Mouse (Mus musculus): ENCODE data around the gene Sc5d. TPM values are rescaled to one million over a fixed set of nuclear protein-coding genes. Genes with fewer than 3 reads are reported as not detected.

Sc5d gene
- polyA plus RNA-seq, 1 experiment from 2014 or later, result 79.8 TPM

DNA sequence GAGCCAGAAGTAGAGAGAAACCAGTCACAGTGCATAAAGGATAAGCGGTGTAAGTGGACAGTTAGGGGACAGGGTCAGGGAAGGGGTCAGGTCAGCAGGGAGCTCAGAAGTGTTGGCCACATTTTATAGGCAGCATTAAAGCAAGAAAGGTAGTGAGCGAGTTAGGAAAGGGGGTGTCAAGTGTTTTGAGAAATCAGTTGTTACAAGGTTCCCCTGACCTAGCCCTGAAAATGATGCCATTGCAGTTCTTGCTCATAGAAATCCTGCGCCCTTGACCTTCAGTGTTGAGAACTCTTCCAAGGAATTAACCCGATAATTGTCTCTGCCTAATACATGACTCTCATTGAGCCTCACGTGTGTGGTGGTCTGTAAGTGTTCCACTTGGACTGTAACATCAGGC lies 6.0 kb upstream of the Sc5d start:
- Histone ChIP-seq H3K27ac (ENCODE audit: low read depth, low read length) (no peak overlapping the region), H3K4me1 (replicated peaks; ENCODE audit: control insufficient read depth, insufficient read depth, low read length) (no peaks in the 10 kb centered on the region), H3K27me3 (replicated peaks; ENCODE audit: control insufficient read depth, insufficient read depth, low read length) (no peaks in the 10 kb centered on the region), H3K36me3 (ENCODE audit: control insufficient read depth, insufficient read depth) (no peaks in the 10 kb centered on the region), H3K9ac (ENCODE audit: low read depth, low read length) (no peak overlapping the region), H3K9me3 (ENCODE audit: control insufficient read depth) (no peaks in the 10 kb centered on the region), H3K4me2 (replicated peaks; ENCODE audit: low read depth) (no peak overlapping the region), H3K4me3 (ENCODE audit: low read depth, low read length) (no peak overlapping the region)
- WGBS, result 87% methylated on average over 5 of the region's 5 CpGs
- TF ChIP-seq CTCF (IDR thresholded peaks at IDR 0.05; ENCODE audit: low read depth), result no peak
- no peak for ATAC-seq

DNA sequence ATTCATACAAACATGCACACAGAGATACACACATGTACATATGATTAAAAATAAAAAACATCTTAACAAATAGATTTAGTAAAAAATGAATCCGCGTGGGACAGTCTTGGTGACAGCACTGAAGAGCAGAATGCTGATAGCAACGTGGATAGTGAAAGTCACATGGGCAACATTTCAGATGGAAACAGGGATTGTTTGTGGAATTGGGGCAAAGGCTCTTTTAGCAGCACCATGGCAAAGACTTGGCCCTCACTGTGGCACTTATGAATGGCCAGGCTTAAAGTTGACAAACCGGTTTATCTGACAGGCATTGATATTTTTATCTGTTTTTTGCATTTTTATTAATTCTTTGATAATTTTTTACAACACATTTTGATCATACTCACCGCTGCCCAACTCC lies 4.3 kb upstream of the Sc5d start:
- Histone ChIP-seq H3K4me3 (ENCODE audit: low read depth, low read length) (no peak overlapping the region), H3K4me2 (replicated peaks; ENCODE audit: low read depth) (no peak overlapping the region), H3K36me3 (ENCODE audit: control insufficient read depth, insufficient read depth) (no peaks in the 10 kb centered on the region), H3K9me3 (ENCODE audit: control insufficient read depth) (no peaks in the 10 kb centered on the region), H3K4me1 (replicated peaks; ENCODE audit: control insufficient read depth, insufficient read depth, low read length) (no peaks in the 10 kb centered on the region), H3K27me3 (replicated peaks; ENCODE audit: control insufficient read depth, insufficient read depth, low read length) (no peaks in the 10 kb centered on the region), H3K27ac (ENCODE audit: low read depth, low read length) (no peak overlapping the region), H3K9ac (ENCODE audit: low read depth, low read length) (no peak overlapping the region)
- 56% methylated on average over 5 of the region's 5 CpGs for WGBS
- TF ChIP-seq CTCF (IDR thresholded peaks at IDR 0.05; ENCODE audit: low read depth), result no peak
- no peak for ATAC-seq

DNA sequence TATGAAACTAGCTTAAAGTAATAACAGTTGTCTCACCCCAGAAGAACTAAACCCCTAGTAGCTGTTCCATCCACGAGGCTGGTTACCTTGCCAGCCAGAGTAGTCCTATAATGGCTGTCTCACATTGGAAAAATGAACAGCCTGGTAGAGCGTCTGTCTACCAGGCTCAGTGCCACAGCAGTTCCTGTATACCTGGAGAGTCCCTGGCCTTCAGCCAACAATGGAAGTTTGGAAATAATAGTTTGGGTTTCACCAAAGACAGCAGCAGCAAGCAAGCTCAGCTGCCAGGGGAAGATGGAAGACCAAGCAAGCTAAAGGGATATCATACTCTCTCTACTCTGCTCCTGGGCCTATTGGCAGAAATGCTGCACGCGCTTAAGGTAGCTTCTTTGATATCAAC lies 1.3 kb upstream of the Sc5d start:
- no peaks in the 10 kb centered on the region for H3K36me3 ChIP-seq (ENCODE audit: control insufficient read depth, insufficient read depth)
- TF ChIP-seq CTCF (IDR thresholded peaks at IDR 0.05; ENCODE audit: low read depth), result no peak
- no peak overlapping the region for H3K27ac ChIP-seq (ENCODE audit: low read depth, low read length)
- H3K4me2 ChIP-seq (replicated peaks; ENCODE audit: low read depth), result no peak overlapping the region
- 86% methylated on average over 4 of the region's 4 CpGs for WGBS
- ATAC-seq, result no peak
- no peaks in the 10 kb centered on the region for H3K9me3 ChIP-seq (ENCODE audit: control insufficient read depth)
- H3K4me1 ChIP-seq (replicated peaks; ENCODE audit: control insufficient read depth, insufficient read depth, low read length), result no peaks in the 10 kb centered on the region
- H3K9ac ChIP-seq (ENCODE audit: low read depth, low read length), result no peak overlapping the region
- no peaks in the 10 kb centered on the region for H3K27me3 ChIP-seq (replicated peaks; ENCODE audit: control insufficient read depth, insufficient read depth, low read length)
- H3K4me3 ChIP-seq (ENCODE audit: low read depth, low read length), result no peak overlapping the region

DNA sequence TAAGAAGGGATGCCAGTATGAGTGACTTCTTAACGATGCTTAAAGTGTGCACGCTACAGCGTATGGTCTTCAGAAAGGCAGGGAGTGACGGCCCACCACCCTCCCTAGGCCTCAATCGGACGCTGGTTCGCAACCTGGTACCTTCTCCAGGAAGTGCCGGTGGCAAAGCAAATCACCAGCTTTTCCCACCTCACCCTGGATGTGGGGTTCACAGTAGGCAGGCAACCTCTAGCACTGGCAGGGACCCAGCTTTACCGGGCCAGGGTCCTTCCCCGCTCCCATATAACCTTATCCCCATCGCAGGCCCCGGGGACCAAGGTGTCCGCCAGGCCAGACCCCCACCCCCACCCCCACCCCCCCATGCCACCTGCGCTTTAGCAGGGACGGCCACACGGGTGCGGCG lies 346 bp downstream of the Sc5d start:
- Histone ChIP-seq H3K9ac (ENCODE audit: low read depth, low read length) (peak overlapping the region; percentile 75), H3K27me3 (replicated peaks; ENCODE audit: control insufficient read depth, insufficient read depth, low read length) (no peaks in the 10 kb centered on the region), H3K4me2 (replicated peaks; ENCODE audit: low read depth) (peak overlapping the region; percentile 91), H3K4me3 (ENCODE audit: low read depth, low read length) (peak overlapping the region; percentile 81), H3K4me1 (replicated peaks; ENCODE audit: control insufficient read depth, insufficient read depth, low read length) (no peaks in the 10 kb centered on the region), H3K36me3 (ENCODE audit: control insufficient read depth, insufficient read depth) (peaks cover 6% of the 10 kb centered on the region; the same call in 1 of the 2 replicates), H3K9me3 (ENCODE audit: control insufficient read depth) (no peaks in the 10 kb centered on the region), H3K27ac (ENCODE audit: low read depth, low read length) (peak overlapping the region; percentile 63)
- no peak for TF ChIP-seq CTCF (IDR thresholded peaks at IDR 0.05; ENCODE audit: low read depth)
- ATAC-seq, result peak; percentile 26
- 3% methylated on average over 18 of the region's 18 CpGs for WGBS

DNA sequence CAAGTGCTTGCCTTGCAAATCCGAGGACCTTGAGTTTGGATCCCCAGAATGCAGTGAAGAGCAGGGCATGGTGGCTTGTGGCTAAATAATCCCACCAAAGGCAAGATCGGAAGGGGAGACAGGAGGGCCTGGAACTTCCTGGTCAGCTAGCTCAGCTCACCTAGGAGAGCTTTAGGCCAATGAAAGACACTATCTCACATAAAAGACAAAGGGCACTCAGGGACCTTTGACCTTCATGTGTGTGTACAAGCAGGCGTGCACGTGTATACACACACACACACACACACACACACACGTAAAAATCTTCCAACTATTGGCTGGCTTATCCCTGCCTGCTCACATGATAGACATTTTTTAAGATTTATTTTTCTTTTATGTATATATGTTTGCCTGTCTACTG lies 3.6 kb downstream of the Sc5d start:
- H3K9ac ChIP-seq (ENCODE audit: low read depth, low read length), result no peak overlapping the region
- 51% methylated on average over 5 of the region's 5 CpGs for whole genome bisulfite sequencing

DNA sequence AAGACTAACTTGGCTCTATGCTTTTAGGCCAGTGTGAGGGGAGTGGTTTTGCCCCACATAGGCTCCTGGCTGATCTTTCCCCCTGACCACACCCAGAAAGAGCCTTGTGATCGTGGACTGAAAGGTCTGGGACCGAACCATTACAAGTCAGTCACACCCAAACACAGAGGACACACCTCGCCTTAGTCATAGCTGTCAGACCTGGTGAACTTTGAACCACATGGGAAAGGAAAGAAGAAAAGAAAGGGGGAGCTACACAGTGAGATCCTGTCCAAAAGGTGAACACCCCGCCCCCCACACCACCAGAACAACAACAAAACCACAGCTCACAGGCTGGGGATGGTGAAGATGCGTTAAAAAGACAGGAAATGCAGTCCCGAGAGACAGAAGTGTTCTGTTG lies 14.9 kb downstream of the Sc5d start:
- peak; percentile 86 for ATAC-seq
- no peaks in the 10 kb centered on the region for H3K27me3 ChIP-seq (replicated peaks; ENCODE audit: control insufficient read depth, insufficient read depth, low read length)
- WGBS, result 32% methylated on average over 6 of the region's 6 CpGs
- H3K27ac ChIP-seq (ENCODE audit: low read depth, low read length), result peak overlapping the region; percentile 57
- peak; percentile 42 for TF ChIP-seq CTCF (IDR thresholded peaks at IDR 0.05; ENCODE audit: low read depth)
- peak overlapping the region; percentile 13; the same call in 1 of the 2 replicates for H3K4me2 ChIP-seq (replicated peaks; ENCODE audit: low read depth)
- H3K4me1 ChIP-seq (replicated peaks; ENCODE audit: control insufficient read depth, insufficient read depth, low read length), result 0 out of 2 replicates have a peak, but pooled peaks cover 4% of the 10 kb centered on the region
- no peak overlapping the region for H3K9ac ChIP-seq (ENCODE audit: low read depth, low read length)
- no peaks in the 10 kb centered on the region for H3K9me3 ChIP-seq (ENCODE audit: control insufficient read depth)
- H3K36me3 ChIP-seq (ENCODE audit: control insufficient read depth, insufficient read depth), result peaks cover 8% of the 10 kb centered on the region; the same call in 1 of the 2 replicates
- H3K4me3 ChIP-seq (ENCODE audit: low read depth, low read length), result no peak overlapping the region

More for the DNA sequence above, 3.6 kb downstream of the Sc5d start:
- Histone ChIP-seq H3K27me3 (replicated peaks; ENCODE audit: control insufficient read depth, insufficient read depth, low read length) (no peaks in the 10 kb centered on the region), H3K4me1 (replicated peaks; ENCODE audit: control insufficient read depth, insufficient read depth, low read length) (no peaks in the 10 kb centered on the region), H3K4me2 (replicated peaks; ENCODE audit: low read depth) (no peak overlapping the region), H3K9me3 (ENCODE audit: control insufficient read depth) (no peaks in the 10 kb centered on the region), H3K36me3 (ENCODE audit: control insufficient read depth, insufficient read depth) (peaks cover 37% of the 10 kb centered on the region), H3K27ac (ENCODE audit: low read depth, low read length) (0 out of 2 replicates have a peak overlapping the region, but pooled peaks have one; percentile 55), H3K4me3 (ENCODE audit: low read depth, low read length) (no peak overlapping the region)
- TF ChIP-seq CTCF (IDR thresholded peaks at IDR 0.05; ENCODE audit: low read depth), result no peak
- no peak for ATAC-seq

DNA sequence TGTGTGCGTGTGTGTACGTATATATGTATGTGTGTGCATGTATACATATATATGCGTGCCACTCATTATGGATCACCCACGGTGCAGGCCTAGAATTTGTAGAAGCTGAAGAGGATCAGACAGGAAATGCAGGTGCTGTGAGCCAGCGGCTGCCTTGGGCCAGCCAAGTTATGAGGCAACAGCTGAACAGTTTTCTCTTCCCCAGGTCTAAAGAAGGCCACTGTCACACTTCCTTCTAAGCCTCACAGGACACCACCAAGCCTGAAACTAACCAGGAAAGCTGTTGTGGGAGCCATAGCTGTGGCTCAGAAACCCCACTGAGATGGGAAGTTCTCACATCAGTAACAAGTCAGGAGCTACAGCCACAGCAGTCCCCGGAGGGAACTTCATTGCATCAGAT lies 17.4 kb downstream of the Sc5d start:
- no peak for TF ChIP-seq CTCF (IDR thresholded peaks at IDR 0.05; ENCODE audit: low read depth)
- Histone ChIP-seq H3K4me3 (ENCODE audit: low read depth, low read length) (no peak overlapping the region), H3K9ac (ENCODE audit: low read depth, low read length) (no peak overlapping the region), H3K27ac (ENCODE audit: low read depth, low read length) (no peak overlapping the region), H3K27me3 (replicated peaks; ENCODE audit: control insufficient read depth, insufficient read depth, low read length) (no peaks in the 10 kb centered on the region), H3K36me3 (ENCODE audit: control insufficient read depth, insufficient read depth) (no peaks in the 10 kb centered on the region), H3K4me2 (replicated peaks; ENCODE audit: low read depth) (no peak overlapping the region), H3K9me3 (ENCODE audit: control insufficient read depth) (no peaks in the 10 kb centered on the region), H3K4me1 (replicated peaks; ENCODE audit: control insufficient read depth, insufficient read depth, low read length) (0 out of 2 replicates have a peak, but pooled peaks cover 4% of the 10 kb centered on the region)
- no peak for ATAC-seq
- WGBS, result 81% methylated on average over 6 of the region's 6 CpGs

Measured in intestine, postnatal 0 days (tissue).